Mouse (Mus musculus) cerebellum, postnatal 25 days (tissue): Measurements from ENCODE around the gene Antxr1.
A peak's percentile ranks its signal among the peaks of the same experiment; 100 is the strongest.

Source experiments
- DNase-seq, 2 experiments: peaks; one replicate each; pipeline ENCODE4 v3.0.0; 2021; ENCODE audit warnings: mixed read lengths in 2 of 2

Antxr1 gene

DNA sequence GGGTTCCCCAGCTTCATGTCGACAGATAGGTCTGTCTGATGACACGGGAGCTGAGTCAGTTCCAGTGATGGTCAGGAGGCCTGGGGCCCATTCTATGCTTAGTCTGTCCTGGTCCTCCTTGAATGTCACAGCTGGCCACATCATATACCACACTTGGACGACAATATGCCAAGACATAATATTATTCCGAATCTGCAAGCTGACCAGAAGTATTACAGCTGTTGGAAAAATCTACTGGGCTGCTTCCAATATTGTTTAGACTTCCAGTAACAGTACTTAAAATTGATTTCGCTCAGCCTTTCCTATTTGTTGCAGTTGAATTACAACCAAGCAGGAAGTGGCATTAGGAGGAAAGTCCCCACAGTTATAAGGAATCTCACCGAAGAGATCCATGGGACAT, 48.4 kb downstream of the Antxr1 start:
- DNase-seq, result no peak

DNA sequence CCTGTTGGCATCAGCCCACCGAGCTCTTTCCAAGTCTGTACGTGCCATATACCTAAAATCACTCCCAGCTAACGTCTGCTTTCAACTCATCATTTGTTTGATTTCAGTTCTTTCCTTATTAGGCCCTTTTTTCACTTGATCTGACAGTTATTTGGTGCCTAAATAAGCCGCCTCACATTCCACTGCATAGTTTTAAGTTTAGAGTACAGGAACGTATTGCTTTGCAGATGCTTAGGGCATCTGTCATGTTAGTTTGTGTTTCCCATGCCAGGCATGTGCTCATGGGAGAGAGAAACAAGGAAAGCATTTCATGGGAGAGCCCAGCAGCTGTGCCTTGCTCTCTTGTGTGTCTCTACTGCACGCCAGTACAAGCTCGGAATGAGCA, 50.3 kb downstream of the Antxr1 start:
- no peak for DNase-seq

- no peak for DNase-seq
Measured at GRCm38 (mm10) chr6:87284716-87285364, 50.8 kb downstream of the Antxr1 start.

- DNase-seq, result peak in 1 of 2 experiments; percentile 41
Measured at GRCm38 (mm10) chr6:87282346-87282781, 53.3 kb downstream of the Antxr1 start.

GRCm38 (mm10) chr6:87281771-87282170, 53.9 kb downstream of the Antxr1 start:
- DNase-seq, result no peak

DNA sequence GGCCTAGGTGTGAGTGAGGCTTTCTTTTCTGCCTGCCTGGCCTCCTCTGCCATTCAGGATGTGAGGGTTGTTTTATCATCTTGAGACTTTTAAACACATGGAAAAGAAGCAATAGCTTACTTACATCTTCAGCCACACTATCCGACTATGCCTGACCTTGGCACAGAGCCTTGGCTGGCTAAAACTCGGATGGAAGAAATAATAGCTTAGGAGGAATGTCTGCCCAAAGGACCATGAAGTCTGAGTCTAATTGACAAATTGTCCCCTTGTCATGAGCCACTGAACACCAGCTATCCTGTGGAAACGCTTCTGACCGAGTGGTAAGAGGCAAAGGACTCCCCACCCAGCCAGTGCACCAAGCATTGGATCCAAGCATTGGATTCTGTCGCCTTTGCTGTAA, 57.5 kb downstream of the Antxr1 start:
- no peak for DNase-seq

DNA sequence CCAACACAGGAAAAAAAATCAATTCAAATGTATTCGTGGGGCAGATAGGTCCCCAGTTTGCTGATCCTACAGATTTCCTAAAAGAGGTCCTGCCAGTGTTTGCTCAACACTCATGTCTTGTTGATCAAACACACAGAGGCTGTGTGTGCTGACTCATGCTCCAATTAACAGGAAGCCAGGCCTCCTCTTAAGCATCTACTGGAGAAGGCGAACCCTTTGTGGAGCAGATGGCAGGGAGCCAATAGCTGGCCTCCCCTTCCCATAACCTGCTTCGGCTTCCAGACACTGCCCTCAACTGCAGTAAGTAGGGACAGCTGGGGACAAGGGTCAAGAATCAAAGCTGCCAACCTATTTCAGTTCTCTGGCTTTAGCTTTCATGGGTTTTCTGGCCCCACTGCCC, 58.1 kb downstream of the Antxr1 start:
- peak in 1 of 2 experiments; percentile 13 for DNase-seq

- no peak for DNase-seq
Measured at GRCm38 (mm10) chr6:87276941-87277340, 58.7 kb downstream of the Antxr1 start.

DNA sequence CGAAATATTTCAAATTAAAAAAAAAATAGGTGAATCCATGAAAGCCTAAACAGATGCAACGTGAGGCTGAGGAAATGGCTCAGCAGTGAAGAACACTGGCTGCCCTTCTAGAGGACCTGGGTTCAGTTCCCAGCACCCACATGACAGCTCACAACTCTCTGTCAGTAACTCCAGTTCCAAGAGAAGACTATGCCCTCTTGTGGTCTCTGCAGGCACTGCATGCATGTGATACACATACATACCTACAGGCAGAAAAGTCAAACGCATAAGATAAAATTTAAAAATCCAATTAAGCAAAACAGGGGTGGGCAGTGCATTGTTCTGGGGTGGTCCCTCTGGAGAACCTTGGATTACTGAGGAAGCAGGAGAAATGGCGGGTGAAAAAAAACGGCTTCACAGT, 60.8 kb downstream of the Antxr1 start:
- no peak for DNase-seq

DNA sequence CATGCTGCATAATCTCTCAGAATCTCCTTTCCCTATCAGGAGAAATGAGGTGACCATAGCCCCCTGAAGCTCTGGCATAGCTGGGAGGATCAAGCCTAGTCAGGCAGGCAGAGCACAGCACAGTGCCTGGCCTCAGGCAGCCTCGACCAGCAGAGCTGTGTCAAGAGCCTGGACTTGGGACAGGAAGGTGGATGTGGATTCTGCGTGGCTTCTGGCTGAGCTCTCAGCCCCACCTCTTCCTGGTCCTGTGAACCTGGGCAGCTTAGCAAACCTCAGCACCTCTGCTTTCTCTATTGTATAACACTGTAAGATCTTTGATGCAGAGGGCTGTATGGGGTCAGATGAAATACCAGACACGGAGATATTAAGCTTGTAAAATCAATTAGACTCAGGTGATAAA, 61.8 kb downstream of the Antxr1 start:
- DNase-seq, result no peak

- no peak for DNase-seq
Measured at GRCm38 (mm10) chr6:87273141-87273540, 62.5 kb downstream of the Antxr1 start.

GRCm38 (mm10) chr6:87272202-87272601, 63.4 kb downstream of the Antxr1 start:
- DNase-seq, result no peak

- no peak for DNase-seq
Measured at GRCm38 (mm10) chr6:87270452-87270851, 65.2 kb downstream of the Antxr1 start.

GRCm38 (mm10) chr6:87269950-87270349, 65.7 kb downstream of the Antxr1 start:
- no peak for DNase-seq

DNA sequence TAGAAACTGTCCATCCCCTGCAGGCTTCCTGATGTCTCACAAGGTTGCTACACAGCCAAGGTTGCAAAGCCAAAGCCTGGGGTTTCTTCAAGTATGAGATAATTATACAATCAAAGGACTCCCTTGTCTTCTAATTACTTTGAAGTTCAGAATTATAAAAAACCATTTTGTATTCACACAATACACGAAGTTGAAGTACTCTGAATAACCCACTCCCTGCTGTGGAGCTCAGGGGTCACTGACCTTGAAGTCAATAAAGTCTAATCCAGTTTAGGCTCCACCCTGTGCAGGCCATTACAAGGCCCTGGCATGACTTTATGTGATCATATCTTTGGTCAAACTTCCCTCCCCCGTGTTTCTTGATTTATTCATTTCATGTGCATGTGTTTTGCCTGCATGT, 73.0 kb downstream of the Antxr1 start:
- DNase-seq, result no peak

DNA sequence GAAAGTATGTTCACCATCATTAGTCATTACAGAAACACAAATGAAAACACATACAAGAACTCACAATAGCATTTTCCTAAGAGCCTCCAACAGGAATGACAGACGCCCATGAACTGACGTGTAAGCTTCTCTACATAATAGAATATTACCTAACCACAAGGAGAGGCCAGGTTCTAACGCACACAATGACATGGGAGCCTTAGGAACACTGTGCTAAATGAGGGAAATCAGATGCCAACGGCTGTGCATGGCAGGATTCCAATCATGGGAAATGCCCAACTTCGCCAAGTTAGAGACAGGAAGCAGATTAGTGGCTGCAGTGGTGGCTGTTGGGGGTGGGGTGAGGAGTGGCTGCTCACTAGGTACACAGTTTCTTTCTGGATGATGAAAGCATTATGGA, 76.6 kb downstream of the Antxr1 start:
- no peak for DNase-seq

- DNase-seq, result no peak
Measured at GRCm38 (mm10) chr6:87257981-87258775, 77.4 kb downstream of the Antxr1 start.

GRCm38 (mm10) chr6:87257471-87257870, 78.2 kb downstream of the Antxr1 start:
- DNase-seq, result no peak

GRCm38 (mm10) chr6:87255668-87256067, 80.0 kb downstream of the Antxr1 start:
- DNase-seq, result no peak

DNA sequence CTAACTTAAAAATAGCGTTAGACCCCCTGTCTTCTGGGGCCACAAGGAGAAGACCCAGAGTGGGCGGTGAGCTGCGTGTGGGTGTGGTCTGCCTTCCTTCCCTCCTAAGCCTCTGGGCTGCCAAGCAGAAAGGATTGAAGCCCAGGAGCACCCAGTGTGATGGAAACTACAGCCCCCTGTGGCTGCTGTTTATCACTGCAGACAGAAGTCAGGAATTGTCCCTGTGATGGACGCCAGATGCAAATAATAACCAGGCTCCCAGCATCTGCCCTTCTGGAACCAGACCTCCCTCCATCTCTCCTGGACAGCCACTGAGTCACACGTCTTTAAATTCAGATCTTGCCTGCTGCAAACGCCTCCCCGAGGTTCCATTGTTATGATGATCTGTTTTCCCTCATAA, 80.9 kb downstream of the Antxr1 start:
- no peak for DNase-seq

DNA sequence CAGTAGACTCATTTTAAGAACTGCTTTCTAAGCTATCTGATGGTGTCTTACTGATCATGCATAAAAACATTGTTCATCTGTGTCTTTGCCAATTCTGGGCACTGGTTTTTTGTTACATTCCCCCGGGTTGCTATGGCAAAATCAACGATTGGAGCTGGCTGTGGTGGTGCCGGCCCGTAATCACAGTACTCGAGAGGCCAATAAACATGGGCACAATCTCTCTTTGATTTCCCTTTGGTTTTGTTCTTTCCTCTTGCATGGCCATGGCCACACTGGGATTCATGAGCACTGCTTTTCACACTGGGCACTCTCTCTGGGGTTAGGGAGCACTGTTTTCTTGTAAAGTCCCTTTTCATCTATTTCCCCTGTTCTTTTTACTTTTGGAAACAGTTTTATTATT, 83.9 kb downstream of the Antxr1 start:
- DNase-seq, result no peak

GRCm38 (mm10) chr6:87250701-87251100, 84.9 kb downstream of the Antxr1 start:
- no peak for DNase-seq

DNA sequence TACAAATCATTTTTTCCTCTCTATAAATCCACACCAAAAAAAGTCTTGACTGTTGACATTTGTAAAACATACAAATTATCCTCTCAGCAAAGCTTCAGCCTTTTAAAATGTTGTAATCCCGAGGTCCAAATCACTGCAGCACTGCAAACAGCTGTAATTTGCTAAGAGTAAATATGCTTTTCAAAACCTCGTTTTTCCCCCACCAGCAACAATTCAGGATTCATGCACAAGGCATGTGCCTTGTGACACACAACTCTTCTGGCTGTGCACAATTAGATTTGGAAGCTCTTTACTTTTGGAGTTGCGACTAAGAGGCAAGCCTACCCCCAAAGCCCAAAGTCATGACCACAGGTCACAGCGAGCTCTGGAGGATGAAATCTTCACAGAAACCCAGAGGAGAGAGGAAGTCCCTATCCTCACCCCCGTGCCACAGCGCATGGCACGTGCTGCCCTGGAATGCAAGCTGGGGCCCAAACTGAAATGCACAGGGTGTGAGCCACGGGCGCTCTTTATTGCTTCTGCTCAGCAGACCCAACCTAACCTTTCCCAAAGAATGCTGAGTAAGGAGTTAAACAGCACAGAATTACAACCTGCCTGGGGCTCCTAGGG, 87.3 kb downstream of the Antxr1 start:
- no peak for DNase-seq
